Mouse (Mus musculus) ES-E14 (cell line): ENCODE results near the gene Kif2c.

ENCODE experiments used
- CHD2 ChIP-seq: IDR thresholded peaks from 2 replicates; pipeline ENCODE4 v1.6.1; 2014; ENCODE audit warnings: mild to moderate bottlenecking, low read depth, low read length, inconsistent platforms
- HCFC1 ChIP-seq: IDR thresholded peaks from 2 replicates; pipeline ENCODE4 v1.6.1; 2012; ENCODE audit warnings: low read length, inconsistent platforms, borderline replicate concordance; ENCODE audit not compliant: insufficient read depth
- MAFK ChIP-seq: IDR thresholded peaks from 2 replicates; pipeline ENCODE4 v1.6.1; 2014; ENCODE audit warnings: mild to moderate bottlenecking, low read depth, low read length, inconsistent platforms; ENCODE audit not compliant: insufficient read depth
- ZC3H11A ChIP-seq: IDR thresholded peaks from 2 replicates; pipeline ENCODE4 v1.6.1; 2012; ENCODE audit warnings: low read depth, mild to moderate bottlenecking, inconsistent platforms, low read length, borderline replicate concordance
- ZNF384 ChIP-seq: IDR thresholded peaks from 2 replicates; pipeline ENCODE4 v1.6.1; 2012; ENCODE audit warnings: low read depth, low read length, inconsistent platforms

DNA sequence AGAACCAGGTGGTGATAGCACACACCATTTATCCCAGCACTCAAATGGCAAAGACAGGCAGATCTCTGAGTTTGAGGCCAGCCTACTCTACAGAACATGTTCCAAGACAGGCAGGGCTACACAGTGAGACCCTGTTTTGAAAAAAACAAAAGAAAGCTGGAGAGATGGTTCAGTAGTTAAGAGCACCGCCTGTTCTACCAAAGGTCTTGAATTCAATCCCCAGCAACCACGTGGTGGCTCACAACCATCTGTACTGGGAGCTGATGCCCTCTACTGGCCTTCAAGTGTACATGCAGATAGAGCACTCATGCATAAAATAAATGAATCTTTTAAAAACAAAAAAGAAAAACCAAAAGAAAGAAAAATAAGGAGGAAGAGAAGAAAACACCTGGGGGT is 43.2 kb downstream of the Kif2c start:
- TF ChIP-seq HCFC1 (no peak), MAFK (no peak), ZNF384 (0 out of 2 replicates have a peak, but pooled peaks have one; percentile 26), CHD2 (no peak), ZC3H11A (0 out of 2 replicates have a peak, but pooled peaks have one; percentile 1)
